Mouse (Mus musculus) liver, postnatal 0 days (tissue): Measurements from ENCODE around the gene Themis2.

Experiments used
- CTCF ChIP-seq: sonication (generic); IDR thresholded peaks from 2 replicates; pipeline ENCODE4 v1.5.1; 2016; ENCODE audit warnings: antibody characterized with exemption, low read depth
- EP300 ChIP-seq: IDR thresholded peaks from 2 replicates; pipeline ENCODE4 v1.6.1; 2016; ENCODE audit warnings: antibody characterized with exemption, low read depth, mild to moderate bottlenecking

GRCm38 (mm10) chr4:132799845-132800244 is 3.7 kb upstream of the Themis2 start:
- TF ChIP-seq EP300 (no peak), CTCF (no peak)
